15 mouse cellular contexts compared by ENCODE assay signal in the genomic region with DNA sequence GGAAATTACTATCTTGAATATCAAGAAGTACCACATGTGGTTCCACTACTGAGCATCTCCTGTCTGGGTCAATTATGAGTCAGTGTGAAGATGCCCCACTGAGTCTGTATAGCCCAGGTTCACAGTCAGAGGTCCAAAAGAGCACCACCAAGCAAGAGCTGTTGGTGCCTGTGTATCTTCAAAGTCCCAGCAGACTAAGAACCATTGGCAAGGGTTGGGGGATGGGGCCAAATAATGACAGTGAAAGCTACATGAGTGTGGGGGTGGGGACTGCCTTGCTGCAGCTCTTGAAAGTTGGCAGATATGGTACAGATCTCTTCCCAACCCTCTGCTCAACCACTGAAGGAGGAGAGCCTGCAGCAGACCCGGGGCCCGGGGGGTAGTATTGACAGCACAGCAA.
"Had no signal": no experiment of that assay in that cellular context is flagged by ENCODE, and none has a peak within 500 bp of the region (broad histone marks: within the 10 kb centered on the region; RNA-seq: fewer than 3 reads in every experiment).

No protein-coding gene starts in this region.

- H3K27ac ChIP-seq: kidney, embryonic 15.5 days; left cerebral cortex, adult 2 months; limb, embryonic 10.5 days; liver, embryonic 14.5 days; midbrain, embryonic 13.5 days; neural tube, embryonic 15.5 days had no signal

- H3K36me3 ChIP-seq: kidney, embryonic 15.5 days; limb, embryonic 10.5 days; midbrain, embryonic 13.5 days; neural tube, embryonic 15.5 days had no signal

- H3K4me2 ChIP-seq: kidney, embryonic 15.5 days; midbrain, embryonic 13.5 days; neural tube, embryonic 15.5 days had no signal

- H3K9me3 ChIP-seq: kidney, embryonic 15.5 days; limb, embryonic 10.5 days; midbrain, embryonic 13.5 days; neural tube, embryonic 15.5 days had no signal

- H3K9ac ChIP-seq: kidney, embryonic 15.5 days; liver, embryonic 14.5 days; midbrain, embryonic 13.5 days; neural tube, embryonic 15.5 days had no signal

- H3K27me3 ChIP-seq: kidney, embryonic 15.5 days; midbrain, embryonic 13.5 days; neural tube, embryonic 15.5 days had no signal

- H3K4me3 ChIP-seq: kidney, embryonic 15.5 days; left cerebral cortex, adult 2 months; limb, embryonic 10.5 days; midbrain, embryonic 13.5 days; myocyte; neural tube, embryonic 15.5 days had no signal

- H3K4me1 ChIP-seq: limb, embryonic 10.5 days had no signal

- ATAC-seq: lung, postnatal 0 days; midbrain, embryonic 13.5 days had no signal

- DNase-seq: kidney, adult 2 months; kidney, postnatal 25 days; lung, adult 2 months; lung, postnatal 36 days; right cerebral cortex, adult 18-20 months; right cerebral cortex, postnatal 25 days; thymus, adult 2 months had no signal
